Mouse (Mus musculus) urinary bladder, postnatal 14 days (tissue): Measurements from ENCODE around the gene Plekhh3.

ENCODE experiments used
- DNase-seq: peaks from one replicate; pipeline ENCODE4 v3.0.0; 2021; ENCODE audit warnings: low spot score

Gene Plekhh3

DNA sequence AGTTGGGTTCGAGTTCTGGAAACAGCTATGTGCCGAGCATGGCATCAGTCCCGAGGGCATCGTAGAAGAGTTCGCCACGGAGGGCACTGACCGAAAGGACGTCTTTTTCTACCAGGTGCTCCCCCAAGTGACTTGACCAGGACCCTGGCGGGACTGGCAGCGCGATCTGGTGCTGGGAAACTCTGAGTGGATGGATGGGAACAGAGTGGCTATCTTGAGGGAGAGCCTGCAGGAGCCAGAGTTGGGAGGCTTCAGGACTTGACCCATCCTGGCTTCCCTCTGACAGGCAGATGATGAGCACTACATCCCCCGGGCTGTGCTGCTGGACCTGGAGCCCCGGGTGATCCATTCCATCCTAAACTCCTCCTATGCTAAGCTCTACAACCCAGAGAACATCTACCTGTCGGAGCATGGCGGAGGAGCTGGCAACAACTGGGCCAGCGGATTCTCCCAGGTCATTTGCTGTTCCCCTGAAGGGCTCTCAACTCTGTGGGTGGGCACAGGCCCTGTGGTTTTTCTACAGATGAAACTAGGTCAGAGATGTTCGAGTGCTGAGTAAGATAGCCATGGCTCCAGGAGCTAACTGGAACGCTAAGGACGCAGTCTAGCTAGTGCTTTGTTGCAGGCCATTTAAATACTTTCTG lies 50.5 kb downstream of the Plekhh3 start:
- no peak for DNase-seq

DNA sequence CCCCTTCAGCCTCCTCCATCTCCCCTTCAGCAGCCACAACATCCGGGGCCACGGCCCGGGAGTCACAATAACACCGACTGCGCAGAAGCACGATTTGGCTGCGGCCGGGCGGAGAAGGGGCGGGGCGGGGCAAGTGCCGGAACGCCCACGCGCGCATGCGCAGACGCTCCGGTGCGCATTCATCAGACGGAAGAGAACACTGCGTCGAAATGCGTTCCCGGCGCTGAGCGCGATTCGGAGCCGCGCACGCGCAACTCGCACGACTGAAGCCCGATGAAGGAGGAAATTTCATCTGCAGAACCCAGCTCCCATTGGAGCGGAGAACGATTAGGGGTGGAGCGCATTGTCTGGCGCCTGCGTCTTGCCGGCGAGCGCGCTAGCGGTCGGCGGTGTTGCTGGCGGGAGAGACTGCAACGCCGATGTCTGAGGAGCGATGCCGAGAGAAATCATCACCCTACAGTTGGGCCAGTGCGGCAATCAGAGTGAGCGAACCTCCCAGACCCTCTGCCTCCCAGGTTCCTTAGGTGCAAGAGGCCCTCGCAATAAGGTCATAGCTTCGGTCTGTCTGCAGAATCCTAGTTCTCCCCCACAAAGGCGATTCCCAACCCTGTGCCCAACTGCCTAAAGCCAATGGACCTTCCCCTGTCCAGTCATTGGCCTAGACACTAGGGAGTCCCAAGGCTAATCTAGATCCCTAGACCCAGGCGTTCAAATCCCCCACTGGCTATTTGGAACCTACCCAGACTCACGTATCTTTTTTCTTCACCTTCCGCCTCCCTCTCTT lies 51.2 kb downstream of the Plekhh3 start, which contains the start of the genes Retreg3 and Tubg1:
Retreg3 (minus strand) TSS at position 133 of the 784 bp plus-strand sequence.
Tubg1 (plus strand) TSS at position 178 of the 784 bp plus-strand sequence.
- peak; percentile 98 for DNase-seq

DNA sequence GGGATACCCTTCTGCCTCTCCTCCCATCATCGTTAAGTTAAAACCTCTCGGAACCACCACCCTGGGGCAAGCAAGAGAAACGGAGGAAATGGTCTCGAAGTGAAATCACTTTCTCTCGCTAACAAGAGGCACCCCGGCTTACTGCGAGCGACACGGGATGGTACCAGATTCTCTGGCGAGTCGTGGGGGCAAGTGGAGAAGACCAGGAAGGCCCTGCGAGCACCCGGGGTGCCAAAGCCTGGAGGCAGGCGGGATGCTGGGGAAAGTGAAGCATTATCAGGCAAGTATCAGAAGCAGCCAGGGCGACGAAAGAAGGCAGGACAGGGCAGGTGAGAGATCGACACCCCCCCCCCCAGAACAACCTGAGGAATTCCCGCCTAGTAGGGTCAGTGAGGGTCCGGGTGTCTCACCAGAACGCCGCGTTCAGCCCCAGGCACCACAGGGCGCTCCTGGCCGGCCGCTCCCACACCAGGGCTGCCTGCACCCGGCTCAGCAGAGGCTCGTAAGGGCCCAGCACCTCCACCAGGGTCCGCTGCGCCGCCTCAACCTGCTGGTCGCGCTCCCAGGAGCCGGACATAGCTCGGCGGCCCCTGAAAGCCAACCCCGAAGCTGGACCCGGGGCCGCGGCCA lies 51.9 kb downstream of the Plekhh3 start:
- DNase-seq: no peak

DNA sequence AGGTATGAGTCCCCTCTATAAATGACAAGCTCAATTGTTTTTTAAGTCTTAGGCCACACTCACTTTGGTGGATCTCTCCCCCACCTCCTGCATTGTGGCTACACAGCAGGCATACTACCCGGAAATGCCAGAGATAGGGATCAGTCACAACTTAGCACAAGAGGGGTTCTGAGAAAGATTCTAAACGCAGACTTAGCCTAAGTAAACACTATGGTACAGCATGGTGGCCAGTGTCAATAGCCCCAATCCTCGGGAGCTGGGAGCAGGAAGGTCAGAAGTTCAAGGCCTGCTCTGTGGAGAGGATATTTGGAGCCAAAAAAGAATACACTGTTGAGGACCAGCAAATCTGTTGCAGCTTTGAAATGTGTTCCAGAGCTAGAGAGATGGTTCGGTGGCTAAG lies 53.0 kb downstream of the Plekhh3 start:
- DNase-seq: peak; percentile 7

DNA sequence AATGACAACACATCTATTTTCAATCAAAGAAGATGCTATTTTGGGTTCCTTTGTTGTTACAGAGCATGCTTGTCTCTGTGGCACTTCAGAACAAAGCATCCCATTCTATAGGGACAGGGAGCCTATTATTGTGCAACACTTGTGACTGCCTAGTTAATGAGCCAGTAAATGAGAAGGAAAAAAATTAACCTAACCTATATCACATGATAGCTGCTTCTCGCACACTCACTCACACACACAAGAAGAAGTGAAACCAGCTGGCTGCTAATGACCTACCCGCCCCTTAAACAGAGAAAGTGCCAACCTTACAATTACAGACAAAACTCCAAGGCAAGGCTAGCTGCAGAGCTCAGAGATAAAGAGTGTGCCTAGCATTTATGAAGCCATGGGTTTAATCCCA lies 55.6 kb downstream of the Plekhh3 start:
- DNase-seq: no peak
